ENCODE assay signal across 14 mouse cellular contexts in genomic region chr12:69157107-69157506, GRCm38 (mm10). TPM values are rescaled to one million over a fixed set of nuclear protein-coding genes. Genes with fewer than 3 reads are reported as not detected.
DNase-seq lines count a peak whose midpoint lies in the region; ATAC-seq and TF ChIP-seq lines count a peak whose summit lies in the region.
"Had no signal": no experiment of that assay in that cellular context is flagged by ENCODE, and none has a peak within 500 bp of the region (broad histone marks: within the 10 kb centered on the region; RNA-seq: fewer than 3 reads in every experiment).

No protein-coding gene starts in this region.

- no peak for ATAC-seq in heart, embryonic 12.5 days (ENCODE audit: insufficient number of reproducible peaks, low FRiP score)
- ATAC-seq in intestine, postnatal 0 days: no peak
- ATAC-seq: CD4-positive, CD25-positive, alpha-beta regulatory T cell, adult 4 months had no signal

- peaks cover 10% of the 10 kb centered on the region for H3K4me1 ChIP-seq in heart, embryonic 12.5 days (replicated peaks)
- peaks cover 4 to 8% of the 10 kb centered on the region in 2 experiments; a peak in 3 of 4 replicates for H3K4me1 ChIP-seq in CH12.LX (ENCODE audit: control insufficient read depth in 1 of 2, insufficient read depth in 2 of 2)
- H3K4me1 ChIP-seq in intestine, postnatal 0 days (replicated peaks; ENCODE audit: control insufficient read depth, insufficient read depth, low read length): peaks cover 7% of the 10 kb centered on the region

- no peak overlapping the region for H3K27ac ChIP-seq in heart, embryonic 12.5 days (ENCODE audit: poor library complexity, severe bottlenecking)
- no peak overlapping the region for H3K27ac ChIP-seq in CH12.LX (ENCODE audit: insufficient read depth, low read depth)
- H3K27ac ChIP-seq in intestine, postnatal 0 days (ENCODE audit: low read depth, low read length): no peak overlapping the region

- peaks cover 22% of the 10 kb centered on the region for H3K36me3 ChIP-seq in heart, embryonic 12.5 days
- peaks cover 19 to 27% of the 10 kb centered on the region in 2 experiments for H3K36me3 ChIP-seq in CH12.LX (replicated peaks in 1 of 2; ENCODE audit: control insufficient read depth in 1 of 2, insufficient read depth in 1 of 2, low read length in 1 of 2)
- H3K36me3 ChIP-seq in intestine, postnatal 0 days (ENCODE audit: control insufficient read depth, insufficient read depth): peaks cover 13% of the 10 kb centered on the region; the same call in 1 of the 2 replicates

- TF ChIP-seq CTCF in CH12.LX (conservative IDR thresholded peaks at IDR 0.05 in 1 of 2, IDR thresholded peaks at IDR 0.05 in 1 of 2; ENCODE audit: low read depth in 2 of 2, low read length in 2 of 2): no peak
- TF ChIP-seq CTCF in intestine, postnatal 0 days (IDR thresholded peaks at IDR 0.05; ENCODE audit: low read depth): no peak

- H3K4me3 ChIP-seq in heart, embryonic 12.5 days: no peak overlapping the region
- peak overlapping the region in 2 of 3 experiments; percentile 95 to 99 for H3K4me3 ChIP-seq in CH12.LX (replicated peaks in 1 of 3; ENCODE audit: low read depth in 2 of 3, low read length in 2 of 3, poor library complexity in 1 of 3)
- H3K4me3 ChIP-seq in intestine, postnatal 0 days (ENCODE audit: low read depth, low read length): no peak overlapping the region

- no peak for TF ChIP-seq RAD21 in CH12.LX (IDR thresholded peaks at IDR 0.05; ENCODE audit: low read depth, low read length)

- no peaks in the 10 kb centered on the region for H3K9me3 ChIP-seq in heart, embryonic 12.5 days (replicated peaks)
- H3K9me3 ChIP-seq in CH12.LX (replicated peaks; ENCODE audit: low read length): no peaks in the 10 kb centered on the region
- no peaks in the 10 kb centered on the region for H3K9me3 ChIP-seq in intestine, postnatal 0 days (ENCODE audit: control insufficient read depth)

- no peak for DNase-seq in heart, adult 18-20 months
- DNase-seq in CH12.LX (ENCODE audit: extremely low read depth): no peak
- peak; percentile 51 for DNase-seq in ZHBTc4 (ENCODE audit: low read depth, low spot score)
- no peak for DNase-seq in layer of hippocampus, adult 9-11 months
- DNase-seq in spleen, adult 18-20 months: no peak
- no peak for DNase-seq in ovary, postnatal 10 days (ENCODE audit: low spot score)
- DNase-seq: adrenal gland, adult 8-10 months; kidney, adult 11 months; thymus, adult 2 months had no signal

- H3K79me2 ChIP-seq in CH12.LX (replicated peaks; ENCODE audit: control insufficient read depth, extremely low read depth, insufficient read depth, poor library complexity, severe bottlenecking): peaks cover 16% of the 10 kb centered on the region

- TF ChIP-seq POLR2A in CH12.LX (IDR thresholded peaks at IDR 0.05; ENCODE audit: low read depth, low read length): peak; percentile 35; the same call in 1 of the 2 replicates

- in situ Hi-C loops in CH12.LX (cut with MboI; ENCODE audit: low pct_ligation_motif_present, low pct_unique_long_range_greater_than_20kb, low sequenced_read_pairs): no loop called here

- no peaks in the 10 kb centered on the region for H3K27me3 ChIP-seq in heart, embryonic 12.5 days (replicated peaks)
- no peaks in the 10 kb centered on the region for H3K27me3 ChIP-seq in CH12.LX (replicated peaks)
- no peaks in the 10 kb centered on the region for H3K27me3 ChIP-seq in intestine, postnatal 0 days (replicated peaks; ENCODE audit: control insufficient read depth, insufficient read depth, low read length)

- TF ChIP-seq EP300 in CH12.LX (IDR thresholded peaks at IDR 0.05; ENCODE audit: low read length): no peak

- no peak overlapping the region for H3K9ac ChIP-seq in heart, embryonic 12.5 days
- H3K9ac ChIP-seq in CH12.LX (ENCODE audit: insufficient read depth, low read depth): peak overlapping the region; percentile 84; the same call in 1 of the 2 replicates
- H3K9ac ChIP-seq in intestine, postnatal 0 days (ENCODE audit: low read depth, low read length): no peak overlapping the region

- 84% methylated on average over 2 of the region's 2 CpGs for WGBS in heart, embryonic 12.5 days
- WGBS in intestine, postnatal 0 days: 93% methylated on average over 2 of the region's 2 CpGs

- peak overlapping the region; percentile 70; the same call in 1 of the 2 replicates for H3K4me2 ChIP-seq in heart, embryonic 12.5 days
- H3K4me2 ChIP-seq in CH12.LX (ENCODE audit: insufficient read depth, low read depth, poor library complexity, severe bottlenecking): peak overlapping the region; percentile 99
- H3K4me2 ChIP-seq in intestine, postnatal 0 days (replicated peaks; ENCODE audit: low read depth): peak overlapping the region; percentile 61; the same call in 1 of the 2 replicates

- dilution Hi-C loops in CH12.LX (cut with MboI; ENCODE audit: extremely low pct_ligation_motif_present, extremely low pct_unique_long_range_greater_than_20kb, low sequenced_read_pairs): no loop called here

TF ChIP-seq in CH12.LX, 34 proteins besides CTCF, POLR2A, EP300 and RAD21:
- no peak for TF ChIP-seq UBTF (IDR thresholded peaks at IDR 0.05; ENCODE audit: low read depth, low read length)
- 0 out of 2 replicates have a peak, but pooled peaks have one; percentile 18 for TF ChIP-seq NELFE (IDR thresholded peaks at IDR 0.05; ENCODE audit: low read depth, low read length)

RNA-seq across cellular contexts. Expression of gene Rps29, which starts 1.9 kb away (rescaled TPM):
- polyA plus RNA-seq in heart, embryonic 12.5 days (2016; fragmentation: Nextera tagmentation; extraction: Ambion mirVana): 1,310 and 1,336 TPM in 2 replicates
- 1,000 to 10,000 TPM; 1,202 to 1,485 TPM for total RNA-seq in heart, adult 18-20 months (2021)
- 5,149 and 5,532 TPM in 2 replicates for total RNA-seq in CH12.LX (2012; rRNA removed)
- 460 and 635 TPM in 2 replicates for total RNA-seq in CH12.LX (2014; rRNA removed)
- 1,193 and 1,316 TPM in 2 replicates for polyA plus RNA-seq in CH12.LX (2012; ENCODE audit: insufficient read length, low read depth)
- polyA plus RNA-seq in intestine, postnatal 0 days (2015; fragmentation: Nextera tagmentation; extraction: Ambion mirVana): 1,572 and 1,602 TPM in 2 replicates

RNA-seq across cellular contexts. Expression of gene Lrr1, which starts 11.5 kb away (rescaled TPM):
- 16.1 and 17.5 TPM in 2 replicates for polyA plus RNA-seq in heart, embryonic 12.5 days (2016; fragmentation: Nextera tagmentation; extraction: Ambion mirVana)
- total RNA-seq in heart, adult 18-20 months (2021): not detected
- total RNA-seq in CH12.LX (2012; rRNA removed): 9.1 and 9.2 TPM in 2 replicates
- 33.6 and 35.0 TPM in 2 replicates for total RNA-seq in CH12.LX (2014; rRNA removed)
- 23.8 and 24.6 TPM in 2 replicates for polyA plus RNA-seq in CH12.LX (2012; ENCODE audit: insufficient read length, low read depth)
- 3.5 and 5.5 TPM in 2 replicates for polyA plus RNA-seq in intestine, postnatal 0 days (2015; fragmentation: Nextera tagmentation; extraction: Ambion mirVana)
- total RNA-seq: adrenal gland, adult 8-10 months; heart, adult 8-10 months; left cerebral cortex, adult 18-20 months had no signal

RNA-seq across cellular contexts. Expression of gene Rpl36al, which starts 26.8 kb away (rescaled TPM):
- 572 and 579 TPM in 2 replicates for polyA plus RNA-seq in heart, embryonic 12.5 days (2016; fragmentation: Nextera tagmentation; extraction: Ambion mirVana)
- total RNA-seq in heart, adult 18-20 months (2021): 100 to 1,000 TPM; 219 to 228 TPM
- total RNA-seq in CH12.LX (2012; rRNA removed) (1,571 and 1,698 TPM in 2 replicates), CH12.LX (2014; rRNA removed) (1,160 and 1,263 TPM in 2 replicates)
- polyA plus RNA-seq in CH12.LX (2012; ENCODE audit: insufficient read length, low read depth): 748 and 828 TPM in 2 replicates
- 628 and 634 TPM in 2 replicates for polyA plus RNA-seq in intestine, postnatal 0 days (2015; fragmentation: Nextera tagmentation; extraction: Ambion mirVana)

RNA-seq across cellular contexts. Expression of gene Mgat2, which starts 26.9 kb away (rescaled TPM):
- polyA plus RNA-seq in heart, embryonic 12.5 days (2016; fragmentation: Nextera tagmentation; extraction: Ambion mirVana): 56.2 and 56.8 TPM in 2 replicates
- 10 to 100 TPM; 18.6 to 20.2 TPM for total RNA-seq in heart, adult 18-20 months (2021)
- total RNA-seq in CH12.LX (2012; rRNA removed) (58.1 and 72.2 TPM in 2 replicates), CH12.LX (2014; rRNA removed) (104 and 106 TPM in 2 replicates)
- polyA plus RNA-seq in CH12.LX (2012; ENCODE audit: insufficient read length, low read depth): 48.7 and 54.2 TPM in 2 replicates
- polyA plus RNA-seq in intestine, postnatal 0 days (2015; fragmentation: Nextera tagmentation; extraction: Ambion mirVana): 41.5 and 46.9 TPM in 2 replicates

RNA-seq across cellular contexts. Expression of gene Gm49383, which starts 39.8 kb away (rescaled TPM):
- polyA plus RNA-seq in heart, embryonic 12.5 days (2016; fragmentation: Nextera tagmentation; extraction: Ambion mirVana): 18.5 and 19.4 TPM in 2 replicates
- total RNA-seq in heart, adult 18-20 months (2021): 1 to 10 TPM; 2.8 to 3.1 TPM
- total RNA-seq in CH12.LX (2012; rRNA removed) (21.3 and 23.6 TPM in 2 replicates), CH12.LX (2014; rRNA removed) (45.9 and 52.1 TPM in 2 replicates)
- polyA plus RNA-seq in CH12.LX (2012; ENCODE audit: insufficient read length, low read depth): 16.0 and 19.1 TPM in 2 replicates
- 9.9 and 10.2 TPM in 2 replicates for polyA plus RNA-seq in intestine, postnatal 0 days (2015; fragmentation: Nextera tagmentation; extraction: Ambion mirVana)

Comparison
In these comparisons a context has a peak if more than half of its experiments do, and no peak if none do; other contexts are left out.
1. H3K4me3 ChIP-seq: peak in CH12.LX (2 of 3); none in heart, embryonic 12.5 days (single experiment) and intestine, postnatal 0 days (single experiment).
2. Peak in every context shown above with its lines, with median percentiles within 50 percentile points of each other: H3K4me2 ChIP-seq.